Mouse (Mus musculus) liver, embryonic 14 days (tissue): Measurements from ENCODE around the gene Ddx24. TPM values are rescaled to one million over a fixed set of nuclear protein-coding genes. Genes with fewer than 3 reads are reported as not detected.

Source experiments
- polyA plus RNA-seq: library from polyadenylated mRNA; depleted of rRNA; stranded (reverse); fragments of >200 nt; gene quantifications from 2 replicates; pipeline ENCODE4 v1.2.3, GENCODE M21; 2012; rRNA removed

Gene Ddx24
- 23.5 and 28.4 TPM in 2 replicates for polyA plus RNA-seq

DNA sequence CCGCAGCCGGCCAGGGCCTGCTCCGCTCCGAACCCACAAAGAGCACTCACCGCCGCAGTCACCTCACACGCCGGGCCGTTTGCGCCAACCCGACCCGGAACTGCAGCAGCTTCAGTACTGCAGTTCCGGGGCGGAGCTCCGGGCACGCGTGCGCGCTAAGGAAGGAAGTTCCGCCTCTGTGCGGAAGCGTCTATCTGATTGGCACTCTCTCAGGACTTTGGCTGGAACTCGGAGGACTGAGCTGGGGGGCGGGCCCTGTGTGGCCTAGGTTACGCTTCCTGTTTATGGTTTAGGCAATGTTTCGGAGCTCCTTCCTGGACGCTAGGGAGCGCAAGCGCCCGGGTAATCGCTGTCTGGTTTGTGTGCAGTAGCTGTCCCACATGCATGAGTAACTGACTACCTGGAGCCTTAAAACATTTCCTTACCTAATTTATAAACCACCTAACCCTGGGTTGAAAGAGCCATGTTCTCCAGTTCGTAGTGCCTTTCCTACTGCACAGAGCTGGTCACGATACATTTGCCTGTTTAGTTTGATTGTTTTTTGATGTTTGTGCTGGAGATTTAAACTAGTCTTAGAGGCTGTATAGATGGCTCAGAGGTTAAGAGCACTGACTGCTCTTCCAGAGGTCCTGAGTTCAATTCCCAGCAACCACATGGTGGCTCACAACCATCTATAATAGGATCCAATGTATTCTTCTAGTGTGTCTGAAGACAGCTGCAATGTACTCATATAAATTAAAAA lies at the start of gene Ddx24:
Ddx24 (minus strand) TSS at position 102 of the 742 bp plus-strand sequence.

DNA sequence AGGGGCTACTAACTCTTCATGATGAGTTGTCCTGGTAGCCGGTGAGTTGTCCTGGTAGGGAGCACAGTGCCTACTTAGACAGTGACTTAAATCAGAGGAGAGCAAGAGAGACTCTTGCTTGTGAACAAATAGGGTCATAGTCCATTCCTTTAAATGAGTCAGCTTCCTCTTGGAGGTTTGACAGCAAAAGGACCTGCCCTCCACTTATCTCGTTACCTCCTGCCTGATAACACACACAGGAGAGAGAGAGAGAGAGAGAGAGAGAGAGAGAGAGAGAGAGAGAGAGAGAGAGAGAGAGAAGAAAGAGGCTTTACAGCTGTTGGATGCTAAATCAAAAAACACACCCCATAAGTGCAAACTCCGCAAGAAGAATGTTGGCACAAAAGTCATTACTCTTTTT lies 31.5 kb upstream of the Ddx24 start, which contains the start of gene Ifi27l2b:
Ifi27l2b (minus strand) TSS at position 84 of the 400 bp plus-strand sequence.

DNA sequence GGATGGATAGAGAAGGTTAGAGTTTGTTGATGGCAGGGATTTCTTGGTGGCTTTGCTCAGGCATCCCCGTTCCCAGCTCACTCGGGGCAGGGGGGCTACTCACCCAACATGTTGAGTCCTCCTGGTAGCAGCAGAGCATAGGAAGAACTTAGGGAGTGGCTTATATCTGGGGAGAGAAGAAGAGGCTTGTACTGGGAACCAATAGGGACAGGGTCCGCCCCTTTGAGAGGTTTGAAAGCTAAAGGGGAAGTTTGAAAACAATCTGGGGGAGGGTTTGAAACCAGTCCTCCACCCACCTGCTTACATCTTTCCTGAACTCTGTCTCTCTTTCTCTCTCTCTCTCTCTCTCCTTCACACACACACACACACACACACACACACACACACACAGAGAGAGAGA lies 17.9 kb upstream of the Ddx24 start, which contains the start of gene Ifi27l2a:
Ifi27l2a (minus strand) TSS at position 157 of the 400 bp plus-strand sequence.

DNA sequence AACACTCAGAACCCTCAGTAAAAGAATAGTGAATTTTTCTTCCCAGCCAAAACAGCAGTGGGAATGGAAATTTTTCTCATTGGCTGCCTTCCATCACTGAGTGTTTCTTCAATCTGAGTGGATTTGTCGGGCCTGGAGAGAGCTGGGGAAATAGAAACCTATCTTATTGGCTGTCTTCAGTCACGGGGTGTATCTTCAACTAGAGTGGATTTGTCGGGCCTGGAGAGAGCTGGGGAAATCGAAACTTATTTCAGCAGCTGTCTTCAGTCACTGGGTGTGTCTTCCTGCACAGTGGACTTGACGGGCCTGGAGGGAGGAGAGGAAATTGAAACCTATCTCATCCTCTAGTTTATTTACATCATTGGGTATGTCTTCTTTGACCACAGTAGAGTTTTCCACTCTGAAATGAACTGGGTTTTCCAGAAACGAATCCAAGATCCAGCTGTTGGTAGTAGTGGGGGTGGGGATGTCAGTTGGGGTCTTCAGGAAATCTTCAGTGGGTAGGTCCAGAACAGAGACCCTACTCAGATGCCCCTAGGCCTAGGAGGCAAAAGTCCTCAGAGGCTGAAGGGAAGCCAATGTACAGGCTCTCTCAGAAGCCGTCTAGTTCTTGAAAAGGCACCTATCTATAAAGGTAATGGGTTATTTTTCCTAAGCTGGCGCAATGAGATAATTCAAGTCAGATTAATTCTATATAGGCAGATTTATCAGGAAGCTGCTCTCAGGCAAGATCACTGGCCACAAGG lies 8.5 kb upstream of the Ddx24 start, which contains the start of gene Ifi27:
Ifi27 (plus strand) TSS at position 226 of the 746 bp plus-strand sequence.

DNA sequence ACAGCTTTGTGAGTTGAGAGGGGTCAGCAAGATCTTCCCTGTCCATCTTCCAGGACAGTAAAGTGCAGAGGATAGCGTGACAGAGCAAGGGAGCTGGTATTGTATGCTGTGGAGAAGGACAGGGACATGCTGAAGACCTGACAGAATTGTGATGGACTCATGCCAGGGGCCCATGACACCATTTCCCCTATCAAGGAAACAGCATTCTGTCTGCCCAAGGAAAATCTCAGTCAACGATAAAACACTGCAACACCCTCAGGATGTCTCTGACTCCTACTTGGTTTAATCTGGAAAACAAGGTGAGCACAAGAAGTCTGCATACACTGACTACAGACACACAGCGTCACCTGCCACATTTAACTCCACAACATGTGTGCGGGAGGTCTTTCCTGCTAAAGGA lies 17.9 kb downstream of the Ddx24 start, which contains the start of gene 9330161L09Rik:
9330161L09Rik (minus strand) TSS at position 101 of the 400 bp plus-strand sequence.

DNA sequence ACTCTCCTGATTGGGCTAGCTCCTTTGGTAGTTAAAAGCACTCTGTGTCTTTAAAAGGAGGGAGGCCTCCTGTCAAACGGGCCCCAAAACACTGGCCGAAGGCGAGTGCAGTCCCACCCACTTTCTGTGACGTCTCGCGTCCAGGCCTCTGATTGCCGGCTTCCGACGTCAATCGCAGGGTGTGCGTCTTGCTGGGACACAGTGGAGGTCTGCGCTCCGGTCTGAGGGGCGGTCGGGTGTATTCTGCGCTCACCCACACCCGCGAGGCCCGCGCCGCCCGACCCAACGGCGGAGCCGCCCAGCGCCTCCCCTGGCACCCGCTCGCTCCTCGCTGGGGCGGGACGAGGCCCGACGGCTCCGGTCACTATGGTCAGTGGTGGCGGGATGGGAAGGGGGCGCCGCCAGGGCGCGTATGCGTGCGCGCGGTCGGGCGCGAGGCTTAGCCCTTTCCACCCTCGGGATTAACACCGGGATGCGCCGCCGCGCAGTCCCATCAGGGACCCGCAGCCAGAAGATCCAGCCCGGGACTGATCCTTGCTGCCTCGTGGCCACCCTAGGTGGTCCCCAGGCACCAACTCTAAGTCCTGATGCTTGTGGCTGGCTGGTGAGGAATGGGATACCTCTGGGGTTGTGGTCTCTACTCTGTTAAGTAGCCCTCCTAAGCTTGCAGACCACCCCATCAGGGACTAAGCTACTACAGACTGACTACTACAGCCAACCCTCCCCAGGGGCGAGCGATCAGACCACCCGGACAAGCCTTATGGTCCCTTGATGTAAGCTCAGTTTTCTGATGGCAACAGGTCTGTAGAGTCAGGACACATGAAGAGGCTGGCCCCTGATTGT lies 36.9 kb downstream of the Ddx24 start, which contains the start of gene Otub2:
Otub2 (plus strand) TSS at position 178 of the 843 bp plus-strand sequence.

Other genes starting within 250 kb of the Ddx24 start
- gene Prima1, start 183.7 kb downstream of the Ddx24 start, polyA plus RNA-seq: 0.10 TPM in 1 of 2 replicates, not detected in the other
- gene Fam181a, start 114.9 kb downstream of the Ddx24 start, polyA plus RNA-seq: not detected in 2 replicates
- gene Asb2, start 69.8 kb downstream of the Ddx24 start, polyA plus RNA-seq: 3.0 and 4.0 TPM in 2 replicates
- 13.4 and 16.0 TPM in 2 replicates for gene Otub2, start 37.1 kb downstream of the Ddx24 start, polyA plus RNA-seq
- 0.14 and 0.20 TPM in 2 replicates for gene 9330161L09Rik, start 18.0 kb downstream of the Ddx24 start, polyA plus RNA-seq
- 14.0 and 33.2 TPM in 2 replicates for gene Ifi27, start 8.4 kb upstream of the Ddx24 start, polyA plus RNA-seq
- gene Ifi27l2a, start 17.9 kb upstream of the Ddx24 start, polyA plus RNA-seq: 6.2 and 8.6 TPM in 2 replicates
- not detected in 2 replicates for gene Ifi27l2b, start 31.4 kb upstream of the Ddx24 start, polyA plus RNA-seq
- gene Ppp4r4, start 106.5 kb upstream of the Ddx24 start, polyA plus RNA-seq: 0.95 and 1.2 TPM in 2 replicates
- gene Serpina10, start 205.6 kb upstream of the Ddx24 start, polyA plus RNA-seq: 25.2 and 27.9 TPM in 2 replicates
- 769 and 833 TPM in 2 replicates for gene Serpina6, start 231.4 kb upstream of the Ddx24 start, polyA plus RNA-seq